Mouse (Mus musculus): ENCODE measurements around the gene Map1lc3a. TPM values are rescaled to one million over a fixed set of nuclear protein-coding genes. Genes with fewer than 3 reads are reported as not detected.
A peak's percentile ranks its signal among the peaks of the same experiment; 100 is the strongest.

Map1lc3a gene
- polyA plus RNA-seq, 1 experiment, result 51.5 TPM

GRCm38 (mm10) chr2:155271957-155272356 lies 4.1 kb upstream of the Map1lc3a start:
- no peak overlapping the region for H3K27ac ChIP-seq (ENCODE audit: insufficient read depth, low read length)
- TF ChIP-seq CTCF (IDR thresholded peaks at IDR 0.05; ENCODE audit: low read depth, low read length) (peak; percentile 81), EP300 (IDR thresholded peaks at IDR 0.05; ENCODE audit: insufficient read depth, low read depth, low read length) (no peak)
- no peaks in the 10 kb centered on the region for H3K9me3 ChIP-seq (replicated peaks; ENCODE audit: control insufficient read depth, insufficient read depth, low read length, poor library complexity, severe bottlenecking)
- H3K36me3 ChIP-seq (ENCODE audit: control insufficient read depth, insufficient read depth, low read length, poor library complexity, severe bottlenecking), result no peaks in the 10 kb centered on the region
- H3K4me1 ChIP-seq (ENCODE audit: control insufficient read depth, insufficient read depth, low read length), result no peaks in the 10 kb centered on the region
- H3K4me3 ChIP-seq (ENCODE audit: low read depth, low read length), result no peak overlapping the region
- no peaks in the 10 kb centered on the region for H3K27me3 ChIP-seq (ENCODE audit: control insufficient read depth, insufficient read depth, low read length, poor library complexity, severe bottlenecking)
- H3K9ac ChIP-seq (ENCODE audit: low read depth, poor library complexity, severe bottlenecking), result no peak overlapping the region

- Histone ChIP-seq H3K27ac (ENCODE audit: insufficient read depth, low read length) (no peak overlapping the region), H3K4me1 (ENCODE audit: control insufficient read depth, insufficient read depth, low read length) (no peaks in the 10 kb centered on the region), H3K9ac (ENCODE audit: low read depth, poor library complexity, severe bottlenecking) (no peak overlapping the region), H3K27me3 (ENCODE audit: control insufficient read depth, insufficient read depth, low read length, poor library complexity, severe bottlenecking) (no peaks in the 10 kb centered on the region), H3K36me3 (ENCODE audit: control insufficient read depth, insufficient read depth, low read length, poor library complexity, severe bottlenecking) (no peaks in the 10 kb centered on the region), H3K4me3 (ENCODE audit: low read depth, low read length) (no peak overlapping the region), H3K9me3 (replicated peaks; ENCODE audit: control insufficient read depth, insufficient read depth, low read length, poor library complexity, severe bottlenecking) (no peaks in the 10 kb centered on the region)
- TF ChIP-seq CTCF (IDR thresholded peaks at IDR 0.05; ENCODE audit: low read depth, low read length) (no peak), EP300 (IDR thresholded peaks at IDR 0.05; ENCODE audit: insufficient read depth, low read depth, low read length) (no peak), POLR2A (IDR thresholded peaks at IDR 0.05; ENCODE audit: insufficient read depth, low read length) (no peak)
Observed at GRCm38 (mm10) chr2:155272396-155273170, 3.5 kb upstream of the Map1lc3a start.

- Histone ChIP-seq H3K27ac (ENCODE audit: insufficient read depth, low read length) (no peak overlapping the region), H3K4me3 (ENCODE audit: low read depth, low read length) (no peak overlapping the region), H3K9me3 (replicated peaks; ENCODE audit: control insufficient read depth, insufficient read depth, low read length, poor library complexity, severe bottlenecking) (no peaks in the 10 kb centered on the region), H3K9ac (ENCODE audit: low read depth, poor library complexity, severe bottlenecking) (no peak overlapping the region), H3K27me3 (ENCODE audit: control insufficient read depth, insufficient read depth, low read length, poor library complexity, severe bottlenecking) (no peaks in the 10 kb centered on the region), H3K4me1 (ENCODE audit: control insufficient read depth, insufficient read depth, low read length) (no peaks in the 10 kb centered on the region), H3K36me3 (ENCODE audit: control insufficient read depth, insufficient read depth, low read length, poor library complexity, severe bottlenecking) (no peaks in the 10 kb centered on the region)
- TF ChIP-seq CTCF (IDR thresholded peaks at IDR 0.05; ENCODE audit: low read depth, low read length) (no peak), EP300 (IDR thresholded peaks at IDR 0.05; ENCODE audit: insufficient read depth, low read depth, low read length) (no peak), POLR2A (IDR thresholded peaks at IDR 0.05; ENCODE audit: insufficient read depth, low read length) (no peak)
Observed at GRCm38 (mm10) chr2:155273603-155274002, 2.5 kb upstream of the Map1lc3a start.

GRCm38 (mm10) chr2:155276621-155277175 lies 601 bp downstream of the Map1lc3a start:
- Histone ChIP-seq H3K9me3 (replicated peaks; ENCODE audit: control insufficient read depth, insufficient read depth, low read length, poor library complexity, severe bottlenecking) (no peaks in the 10 kb centered on the region), H3K27ac (ENCODE audit: insufficient read depth, low read length) (no peak overlapping the region), H3K36me3 (ENCODE audit: control insufficient read depth, insufficient read depth, low read length, poor library complexity, severe bottlenecking) (no peaks in the 10 kb centered on the region), H3K27me3 (ENCODE audit: control insufficient read depth, insufficient read depth, low read length, poor library complexity, severe bottlenecking) (no peaks in the 10 kb centered on the region), H3K4me3 (ENCODE audit: low read depth, low read length) (peak overlapping the region; percentile 65), H3K9ac (ENCODE audit: low read depth, poor library complexity, severe bottlenecking) (peak overlapping the region; percentile 66), H3K4me1 (ENCODE audit: control insufficient read depth, insufficient read depth, low read length) (no peaks in the 10 kb centered on the region)
- TF ChIP-seq CTCF (IDR thresholded peaks at IDR 0.05; ENCODE audit: low read depth, low read length) (no peak), EP300 (IDR thresholded peaks at IDR 0.05; ENCODE audit: insufficient read depth, low read depth, low read length) (no peak), POLR2A (IDR thresholded peaks at IDR 0.05; ENCODE audit: insufficient read depth, low read length) (no peak)

- H3K27me3 ChIP-seq (ENCODE audit: control insufficient read depth, insufficient read depth, low read length, poor library complexity, severe bottlenecking), result no peaks in the 10 kb centered on the region
- H3K36me3 ChIP-seq (ENCODE audit: control insufficient read depth, insufficient read depth, low read length, poor library complexity, severe bottlenecking), result no peaks in the 10 kb centered on the region
- H3K9ac ChIP-seq (ENCODE audit: low read depth, poor library complexity, severe bottlenecking), result no peak overlapping the region
- H3K9me3 ChIP-seq (replicated peaks; ENCODE audit: control insufficient read depth, insufficient read depth, low read length, poor library complexity, severe bottlenecking), result no peaks in the 10 kb centered on the region
- TF ChIP-seq POLR2A (IDR thresholded peaks at IDR 0.05; ENCODE audit: insufficient read depth, low read length), result no peak
- TF ChIP-seq CTCF (IDR thresholded peaks at IDR 0.05; ENCODE audit: low read depth, low read length), result no peak
- no peak for TF ChIP-seq EP300 (IDR thresholded peaks at IDR 0.05; ENCODE audit: insufficient read depth, low read depth, low read length)
- no peaks in the 10 kb centered on the region for H3K4me1 ChIP-seq (ENCODE audit: control insufficient read depth, insufficient read depth, low read length)
- H3K4me3 ChIP-seq (ENCODE audit: low read depth, low read length), result no peak overlapping the region
- no peak overlapping the region for H3K27ac ChIP-seq (ENCODE audit: insufficient read depth, low read length)
Observed at GRCm38 (mm10) chr2:155277721-155278120, 1.6 kb downstream of the Map1lc3a start.

- H3K27ac ChIP-seq (ENCODE audit: insufficient read depth, low read length), result no peak overlapping the region
- H3K4me3 ChIP-seq (ENCODE audit: low read depth, low read length), result no peak overlapping the region
- H3K9ac ChIP-seq (ENCODE audit: low read depth, poor library complexity, severe bottlenecking), result no peak overlapping the region
- no peaks in the 10 kb centered on the region for H3K36me3 ChIP-seq (ENCODE audit: control insufficient read depth, insufficient read depth, low read length, poor library complexity, severe bottlenecking)
- H3K27me3 ChIP-seq (ENCODE audit: control insufficient read depth, insufficient read depth, low read length, poor library complexity, severe bottlenecking), result no peaks in the 10 kb centered on the region
- H3K9me3 ChIP-seq (replicated peaks; ENCODE audit: control insufficient read depth, insufficient read depth, low read length, poor library complexity, severe bottlenecking), result no peaks in the 10 kb centered on the region
- TF ChIP-seq CTCF (IDR thresholded peaks at IDR 0.05; ENCODE audit: low read depth, low read length) (no peak), POLR2A (IDR thresholded peaks at IDR 0.05; ENCODE audit: insufficient read depth, low read length) (no peak), EP300 (IDR thresholded peaks at IDR 0.05; ENCODE audit: insufficient read depth, low read depth, low read length) (no peak)
- H3K4me1 ChIP-seq (ENCODE audit: control insufficient read depth, insufficient read depth, low read length), result no peaks in the 10 kb centered on the region
Observed at GRCm38 (mm10) chr2:155278361-155278760, 2.3 kb downstream of the Map1lc3a start.
